Mouse (Mus musculus) hindbrain, embryonic 12.5 days (tissue): Measurements from ENCODE around the gene Cpsf7. TPM values are rescaled to one million over a fixed set of nuclear protein-coding genes. Genes with fewer than 3 reads are reported as not detected.

ENCODE experiments used
- ATAC-seq: fragments of 200-750 bp; cut with Nextera tagmentation; 2 replicates; pipeline ENCODE4 v1.8.0; 2017; ENCODE audit warnings: moderate TSS enrichment; ENCODE audit not compliant: low FRiP score
- H3K27ac ChIP-seq: fragments of 300-500 bp; sonication (generic); 2 replicates; pipeline ENCODE4 v1.5.1; 2016; ENCODE audit warnings: mild to moderate bottlenecking
- H3K27me3 ChIP-seq: fragments of 300-500 bp; sonication (generic); 2 replicates; pipeline ENCODE4 v1.6.1; 2016; ENCODE audit warnings: mild to moderate bottlenecking
- H3K36me3 ChIP-seq: fragments of 300-500 bp; sonication (generic); 2 replicates; pipeline ENCODE4 v1.6.1; 2016; ENCODE audit warnings: mild to moderate bottlenecking
- H3K4me1 ChIP-seq: fragments of 300-500 bp; sonication (generic); 2 replicates; pipeline ENCODE4 v1.6.1; 2016
- H3K4me2 ChIP-seq: fragments of 300-500 bp; sonication (generic); replicated peaks from 2 replicates; pipeline ENCODE4 v1.6.1; 2016; ENCODE audit warnings: mild to moderate bottlenecking
- H3K4me3 ChIP-seq: fragments of 300-500 bp; sonication (generic); 2 replicates; pipeline ENCODE4 v1.5.1; 2016; ENCODE audit warnings: mild to moderate bottlenecking
- H3K9ac ChIP-seq: fragments of 300-500 bp; sonication (generic); 2 replicates; pipeline ENCODE4 v1.6.1; 2016; ENCODE audit warnings: mild to moderate bottlenecking, moderate library complexity
- H3K9me3 ChIP-seq: fragments of 300-500 bp; sonication (generic); replicated peaks from 2 replicates; pipeline ENCODE4 v1.6.1; 2016; ENCODE audit warnings: mild to moderate bottlenecking
- WGBS: fragments of 180-500 bp; shearing (Covaris S2); methylation state at CpG from one replicate; pipeline ENCODE4 v1.1.7; 2016; 5-methylcytosine and 5-hydroxymethylcytosine counted together
- polyA plus RNA-seq: library from polyadenylated mRNA; unstranded; fragments of >200 nt; fragmentation: Nextera tagmentation; extraction: Ambion mirVana; gene quantifications from 2 replicates; pipeline ENCODE4 v1.2.1, GENCODE M21; 2016

Gene Cpsf7
- 57.1 and 61.4 TPM in 2 replicates for polyA plus RNA-seq

GRCm38 (mm10) chr19:10525106-10525901 lies at the start of gene Cpsf7:
Gene Cpsf7, plus strand, starts transcription at chr19:10525266.
- peaks cover 15% of the 10 kb centered on the region for H3K36me3 ChIP-seq
- peak; percentile 93 for ATAC-seq
- H3K4me1 ChIP-seq, result peaks cover 23% of the 10 kb centered on the region
- H3K4me3 ChIP-seq, result peak within 1 kb of the TSS; percentile 97
- peak within 1 kb of the TSS; percentile 68 for H3K4me2 ChIP-seq
- under 1% methylated on average over 82 of the region's 93 CpGs for WGBS
- H3K9me3 ChIP-seq, result no peaks in the 10 kb centered on the region
- peak within 1 kb of the TSS; percentile 97 for H3K27ac ChIP-seq
- H3K27me3 ChIP-seq, result no peaks in the 10 kb centered on the region
- peak within 1 kb of the TSS; percentile 99 for H3K9ac ChIP-seq

DNA sequence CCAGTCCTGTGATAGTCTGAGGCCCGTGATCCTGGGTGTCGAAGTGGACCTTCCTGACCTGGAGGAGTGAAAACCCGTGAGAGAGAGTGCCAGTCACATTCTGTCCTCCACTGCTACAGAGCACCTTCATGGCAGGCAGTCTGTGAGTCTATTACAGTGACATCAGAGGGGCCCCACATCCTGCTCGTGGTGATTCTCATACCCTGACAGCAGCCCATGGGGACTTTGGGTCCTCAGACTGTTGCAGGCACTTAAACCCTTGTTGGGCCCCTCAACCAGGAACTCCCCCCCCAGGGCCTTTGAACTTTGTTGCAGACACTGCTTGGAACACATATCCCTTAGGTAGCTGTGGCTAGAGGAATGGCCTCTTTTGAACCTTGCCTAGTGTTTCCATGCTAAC lies 45.5 kb upstream of the Cpsf7 start:
- H3K27ac ChIP-seq, result no peak overlapping the region
- no peak for ATAC-seq
- WGBS, result 67% methylated on average over 4 of the region's 4 CpGs

DNA sequence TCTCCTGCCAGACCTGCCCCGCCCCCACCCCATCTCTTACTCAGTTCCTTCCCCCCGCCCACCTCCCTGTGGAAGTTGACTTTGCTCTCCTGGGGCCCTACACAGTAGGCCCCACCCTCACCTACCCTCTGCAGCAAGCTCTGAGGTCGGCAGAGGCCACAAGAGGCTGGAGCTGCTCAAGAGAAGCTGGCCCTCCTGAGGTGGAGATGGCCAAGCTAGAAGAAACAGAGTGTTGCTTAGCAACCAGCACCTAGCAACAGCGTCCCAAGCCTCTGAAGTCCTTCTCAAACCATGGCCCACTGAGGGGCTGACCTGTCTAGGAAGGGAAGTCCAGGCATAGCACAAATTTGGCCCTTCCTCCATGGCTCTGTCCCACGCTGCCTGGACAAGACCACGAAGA lies 42.4 kb upstream of the Cpsf7 start, which contains the start of gene Ppp1r32:
Ppp1r32 (minus strand) TSS at position 226 of the 400 bp plus-strand sequence.
- ATAC-seq, result 0 out of 2 replicates have a peak, but pooled peaks have one; percentile 17

More for the DNA sequence above, 45.5 kb upstream of the Cpsf7 start:
- no peak overlapping the region for H3K9ac ChIP-seq
- H3K27me3 ChIP-seq, result peaks cover 9% of the 10 kb centered on the region
- no peaks in the 10 kb centered on the region for H3K9me3 ChIP-seq
- no peak overlapping the region for H3K4me3 ChIP-seq
- H3K4me2 ChIP-seq, result no peak overlapping the region
- peaks cover 9% of the 10 kb centered on the region for H3K4me1 ChIP-seq
- no peaks in the 10 kb centered on the region for H3K36me3 ChIP-seq

GRCm38 (mm10) chr19:10486264-10486738 lies 38.8 kb upstream of the Cpsf7 start:
- H3K4me1 ChIP-seq, result peaks cover 9% of the 10 kb centered on the region
- no peaks in the 10 kb centered on the region for H3K9me3 ChIP-seq
- H3K27ac ChIP-seq, result no peak overlapping the region
- peak; percentile 84 for ATAC-seq
- no peaks in the 10 kb centered on the region for H3K36me3 ChIP-seq
- no peak overlapping the region for H3K9ac ChIP-seq
- no peaks in the 10 kb centered on the region; the same call in 1 of the 2 replicates for H3K27me3 ChIP-seq
- no peak overlapping the region for H3K4me2 ChIP-seq
- WGBS, result 26% methylated on average over 9 of the region's 9 CpGs
- no peak overlapping the region for H3K4me3 ChIP-seq

More for the DNA sequence above, 42.4 kb upstream of the Cpsf7 start, which contains the start of gene Ppp1r32:
- no peak within 1 kb of the TSS for H3K9ac ChIP-seq
- no peaks in the 10 kb centered on the region for H3K9me3 ChIP-seq
- H3K27me3 ChIP-seq, result no peaks in the 10 kb centered on the region
- H3K36me3 ChIP-seq, result no peaks in the 10 kb centered on the region
- H3K27ac ChIP-seq, result no peak within 1 kb of the TSS
- no peak within 1 kb of the TSS for H3K4me3 ChIP-seq
- WGBS, result 22% methylated on average over 6 of the region's 6 CpGs
- no peak within 1 kb of the TSS for H3K4me2 ChIP-seq
- peaks cover 9% of the 10 kb centered on the region for H3K4me1 ChIP-seq

DNA sequence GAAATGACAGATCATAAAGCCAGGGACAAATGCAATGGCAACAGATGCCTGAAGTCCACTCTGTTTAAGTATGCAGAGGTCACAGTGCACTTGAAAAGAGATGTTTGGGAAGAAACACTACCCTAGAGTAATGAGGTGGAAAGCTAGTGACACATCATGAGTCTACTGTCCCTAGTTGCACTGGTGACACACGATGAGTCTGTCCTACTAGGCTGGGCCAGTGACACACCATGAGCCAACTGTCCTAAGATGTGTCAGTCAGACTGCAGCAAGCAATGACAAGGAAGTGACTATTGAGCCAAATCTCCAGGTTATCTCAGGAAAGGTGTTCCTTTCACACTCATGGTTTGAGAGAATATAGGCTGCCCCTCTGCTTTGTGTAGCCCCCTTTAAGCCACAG lies 29.4 kb upstream of the Cpsf7 start:
- 0 out of 2 replicates have a peak, but pooled peaks cover 2% of the 10 kb centered on the region for H3K4me1 ChIP-seq
- no peak overlapping the region for H3K9ac ChIP-seq
- H3K27ac ChIP-seq, result no peak overlapping the region
- H3K4me3 ChIP-seq, result no peak overlapping the region
- H3K4me2 ChIP-seq, result no peak overlapping the region
- H3K9me3 ChIP-seq, result no peaks in the 10 kb centered on the region
- peaks cover 14% of the 10 kb centered on the region for H3K36me3 ChIP-seq
- H3K27me3 ChIP-seq, result no peaks in the 10 kb centered on the region
- 90% methylated on average over 1 of the region's 1 CpGs for WGBS
- no peak for ATAC-seq

GRCm38 (mm10) chr19:10496976-10497375 lies 28.1 kb upstream of the Cpsf7 start:
- H3K27ac ChIP-seq, result 0 out of 2 replicates have a peak overlapping the region, but pooled peaks have one; percentile 30
- 0 out of 2 replicates have a peak, but pooled peaks cover 2% of the 10 kb centered on the region for H3K4me1 ChIP-seq
- no peak overlapping the region for H3K9ac ChIP-seq
- WGBS, result 66% methylated on average over 2 of the region's 2 CpGs
- no peak overlapping the region for H3K4me3 ChIP-seq
- ATAC-seq, result no peak
- H3K4me2 ChIP-seq, result no peak overlapping the region
- peaks cover 27% of the 10 kb centered on the region for H3K36me3 ChIP-seq
- no peaks in the 10 kb centered on the region for H3K9me3 ChIP-seq
- H3K27me3 ChIP-seq, result no peaks in the 10 kb centered on the region

DNA sequence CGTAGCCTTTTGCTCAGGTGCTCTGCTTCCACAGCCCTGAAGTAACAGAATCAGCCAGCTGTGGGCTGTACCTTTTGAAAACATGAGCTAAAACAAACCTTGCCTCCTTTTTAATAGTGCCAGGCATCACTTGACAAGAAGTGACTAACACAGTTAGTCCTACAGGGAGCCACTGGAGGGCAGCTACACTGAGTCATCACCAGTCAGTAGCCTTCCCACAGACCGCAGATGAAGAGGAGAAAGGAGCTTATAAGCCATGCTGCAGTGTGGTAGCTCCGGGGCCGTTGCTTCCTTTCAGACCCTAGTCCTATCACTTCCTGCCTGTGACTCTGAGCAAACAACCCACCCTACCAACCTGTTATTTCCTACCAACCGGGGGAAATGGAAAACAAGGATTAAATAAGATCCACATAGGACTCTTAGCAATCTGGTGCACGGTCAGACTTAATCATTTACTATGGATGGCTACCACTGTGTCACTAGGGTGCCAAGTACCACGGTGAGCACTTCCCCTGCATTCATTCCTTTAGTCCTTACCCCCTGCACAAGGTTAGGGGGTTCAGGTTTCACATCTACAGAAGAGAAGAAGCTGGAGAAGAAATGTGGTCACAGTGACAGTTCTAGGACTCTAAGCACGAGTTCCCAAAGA lies 27.4 kb upstream of the Cpsf7 start:
- H3K27ac ChIP-seq, result no peak overlapping the region

GRCm38 (mm10) chr19:10500581-10500980 lies 24.5 kb upstream of the Cpsf7 start:
- peaks cover 38% of the 10 kb centered on the region for H3K36me3 ChIP-seq
- H3K4me3 ChIP-seq, result no peak overlapping the region
- ATAC-seq, result no peak

More for the DNA sequence above, 27.4 kb upstream of the Cpsf7 start:
- Histone ChIP-seq H3K36me3 (peaks cover 28% of the 10 kb centered on the region), H3K27me3 (no peaks in the 10 kb centered on the region), H3K4me3 (no peak overlapping the region), H3K9me3 (no peaks in the 10 kb centered on the region), H3K4me1 (0 out of 2 replicates have a peak, but pooled peaks cover 2% of the 10 kb centered on the region), H3K9ac (no peak overlapping the region), H3K4me2 (no peak overlapping the region)
- 61% methylated on average over 8 of the region's 8 CpGs for WGBS
- ATAC-seq, result no peak

DNA sequence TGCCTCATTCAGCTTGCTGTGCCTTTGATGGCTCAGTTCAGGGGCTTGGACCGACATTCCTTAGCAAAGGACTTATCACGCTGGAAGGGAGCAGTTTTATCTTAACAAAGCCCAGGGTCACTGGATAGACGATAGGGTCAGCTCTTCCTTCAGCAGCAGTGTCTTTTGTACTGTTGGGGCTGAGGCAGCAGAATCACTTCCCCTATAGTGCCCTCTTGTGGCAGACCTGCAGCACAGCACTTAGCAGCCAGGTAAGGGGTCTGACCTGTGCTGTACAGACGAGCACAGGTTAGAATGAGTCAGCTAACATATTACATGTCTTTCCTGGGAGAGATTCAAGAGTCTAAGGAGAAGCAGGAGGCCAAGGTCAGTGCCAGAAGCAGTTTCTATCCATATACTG lies 22.5 kb upstream of the Cpsf7 start:
- Histone ChIP-seq H3K36me3 (peaks cover 52% of the 10 kb centered on the region), H3K4me1 (no peaks in the 10 kb centered on the region), H3K9ac (no peak overlapping the region), H3K4me2 (no peak overlapping the region), H3K27ac (no peak overlapping the region), H3K4me3 (no peak overlapping the region), H3K27me3 (no peaks in the 10 kb centered on the region), H3K9me3 (no peaks in the 10 kb centered on the region)
- peak; percentile 73; the same call in 1 of the 2 replicates for ATAC-seq
- WGBS, result 10% methylated on average over 4 of the region's 4 CpGs

More at GRCm38 (mm10) chr19:10500581-10500980, 24.5 kb upstream of the Cpsf7 start:
- no peak overlapping the region for H3K27ac ChIP-seq
- 94% methylated on average over 8 of the region's 8 CpGs for WGBS
- no peak overlapping the region for H3K4me2 ChIP-seq
- H3K4me1 ChIP-seq, result 0 out of 2 replicates have a peak, but pooled peaks cover 2% of the 10 kb centered on the region
- H3K27me3 ChIP-seq, result no peaks in the 10 kb centered on the region
- H3K9me3 ChIP-seq, result no peaks in the 10 kb centered on the region
- H3K9ac ChIP-seq, result no peak overlapping the region

DNA sequence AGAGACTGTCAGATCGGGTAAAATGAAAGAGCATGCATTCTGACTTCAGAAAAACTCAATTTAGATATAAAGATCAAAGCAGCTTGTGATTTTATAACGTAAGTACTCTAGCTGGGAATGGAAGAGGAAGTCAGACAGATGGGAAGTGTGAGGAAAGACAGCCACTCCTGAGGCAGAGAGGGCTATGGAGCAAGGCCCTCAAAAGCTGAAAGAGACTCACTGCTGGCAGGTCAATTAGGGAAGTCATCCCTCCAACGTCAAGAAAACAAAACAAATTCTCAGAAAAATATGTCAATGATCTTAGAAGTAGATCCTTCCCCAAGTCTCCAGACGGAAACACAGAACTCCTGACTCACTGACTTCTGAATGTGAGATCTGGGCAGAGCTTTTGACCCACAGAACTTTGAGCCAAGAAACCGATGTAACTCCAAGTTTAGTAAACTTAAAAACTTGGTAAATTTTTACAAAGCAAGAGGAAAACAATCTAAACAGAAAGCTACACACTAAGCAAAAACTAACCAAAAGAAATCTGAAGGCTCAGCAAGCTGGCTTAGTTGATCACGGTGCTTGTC lies 14.2 kb upstream of the Cpsf7 start:
- ATAC-seq, result no peak
- Histone ChIP-seq H3K27me3 (no peaks in the 10 kb centered on the region), H3K36me3 (peaks cover 31% of the 10 kb centered on the region), H3K27ac (no peak overlapping the region), H3K4me1 (no peaks in the 10 kb centered on the region), H3K9ac (no peak overlapping the region), H3K9me3 (no peaks in the 10 kb centered on the region), H3K4me3 (no peak overlapping the region), H3K4me2 (no peak overlapping the region)
- 81% methylated on average over 6 of the region's 6 CpGs for WGBS

DNA sequence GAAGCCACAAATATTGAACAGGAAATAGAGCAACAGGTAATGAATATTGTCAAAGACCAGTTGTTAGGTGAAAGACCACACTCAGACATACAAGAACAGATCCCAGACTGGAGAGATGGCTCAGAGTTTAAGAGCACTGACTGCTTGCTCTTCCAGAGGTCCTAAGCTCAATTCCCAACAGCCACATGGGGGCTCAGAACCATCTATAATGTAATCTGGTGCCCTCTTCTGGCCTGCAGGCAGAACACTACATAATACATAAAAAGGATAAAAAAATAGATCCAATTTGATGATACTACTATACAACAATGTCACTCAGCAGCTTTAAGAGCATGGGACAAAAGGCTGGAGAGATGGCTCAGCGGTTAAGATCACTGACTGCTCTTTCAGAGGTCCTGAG lies 4.7 kb upstream of the Cpsf7 start:
- no peaks in the 10 kb centered on the region for H3K27me3 ChIP-seq
- H3K9ac ChIP-seq, result no peak overlapping the region
- H3K27ac ChIP-seq, result no peak overlapping the region
- no peak overlapping the region for H3K4me2 ChIP-seq
- peaks cover 17% of the 10 kb centered on the region for H3K36me3 ChIP-seq
- no peak overlapping the region for H3K4me3 ChIP-seq
- ATAC-seq, result no peak
- 50% methylated on average over 1 of the region's 1 CpGs for WGBS
- peaks cover 5% of the 10 kb centered on the region for H3K4me1 ChIP-seq
- no peaks in the 10 kb centered on the region for H3K9me3 ChIP-seq

GRCm38 (mm10) chr19:10521926-10522325 lies 3.1 kb upstream of the Cpsf7 start:
- 81% methylated on average over 1 of the region's 1 CpGs for WGBS
- Histone ChIP-seq H3K4me1 (peaks cover 15% of the 10 kb centered on the region), H3K27me3 (no peaks in the 10 kb centered on the region)

More at GRCm38 (mm10) chr19:10521926-10522325, 3.1 kb upstream of the Cpsf7 start:
- Histone ChIP-seq H3K36me3 (peaks cover 3% of the 10 kb centered on the region; the same call in 1 of the 2 replicates), H3K9ac (no peak overlapping the region), H3K27ac (no peak overlapping the region), H3K4me3 (no peak overlapping the region), H3K9me3 (no peaks in the 10 kb centered on the region), H3K4me2 (no peak overlapping the region)
- no peak for ATAC-seq
